Mouse (Mus musculus) heart, postnatal 10 days (tissue): ENCODE data around the gene Rmi1. TPM values are rescaled to one million over a fixed set of nuclear protein-coding genes. Genes with fewer than 3 reads are reported as not detected.
A peak's percentile ranks its signal among the peaks of the same experiment; 100 is the strongest.
"Not testable (repeated sequence)": the region's sequence is repeated elsewhere in the genome, so short reads cannot be mapped to it uniquely, and the experiment has no call there.

Experiments
- DNase-seq, 2 experiments: peaks; one replicate each; pipeline ENCODE4 v3.0.0; 2021
- intact Hi-C: fragments of 180-260 bp; cut with DNase I; formaldehyde crosslinking; loops from one replicate; pipeline ENCODE4 v1.15.1; 2025
- total RNA-seq, 2 experiments: library from RNA; stranded (reverse); gene quantifications; 2 replicates each; pipeline ENCODE4 v1.2.3; 2021

The Rmi1 gene
- 10 to 100 TPM in 1 of 2 experiments, 1 to 10 TPM in 1; 9.9 to 12.9 TPM for total RNA-seq

GRCm38 (mm10) chr13:58402003-58402743, at the start of gene Rmi1:
Gene Rmi1, plus strand, starts transcription at chr13:58402248.
- intact Hi-C loops = loop anchor here (5.0 kb wide), 1 partner anchor 140 kb away; no protein-coding TSS in a partner anchor
- peak; percentile 99 for DNase-seq

DNA sequence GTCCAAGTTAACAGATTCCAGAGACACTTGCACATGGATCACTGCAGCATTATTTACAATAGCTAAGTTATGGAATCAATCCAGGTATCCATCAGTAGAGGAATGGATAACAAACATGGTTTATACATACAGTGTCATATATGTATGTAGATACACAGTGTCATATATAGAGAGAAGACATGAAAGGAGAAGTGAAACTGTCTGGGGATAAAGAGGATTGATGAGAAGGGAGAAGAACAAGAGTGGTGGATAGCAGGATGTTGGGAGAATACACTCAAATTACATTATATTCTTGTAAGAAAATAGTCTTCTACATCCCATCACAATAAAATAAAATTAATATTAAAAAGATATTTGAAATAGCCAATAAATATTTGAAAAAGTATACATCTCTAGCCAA, 49.1 kb upstream of the Rmi1 start:
- DNase-seq = no peak
- intact Hi-C loops = no loop called here

DNA sequence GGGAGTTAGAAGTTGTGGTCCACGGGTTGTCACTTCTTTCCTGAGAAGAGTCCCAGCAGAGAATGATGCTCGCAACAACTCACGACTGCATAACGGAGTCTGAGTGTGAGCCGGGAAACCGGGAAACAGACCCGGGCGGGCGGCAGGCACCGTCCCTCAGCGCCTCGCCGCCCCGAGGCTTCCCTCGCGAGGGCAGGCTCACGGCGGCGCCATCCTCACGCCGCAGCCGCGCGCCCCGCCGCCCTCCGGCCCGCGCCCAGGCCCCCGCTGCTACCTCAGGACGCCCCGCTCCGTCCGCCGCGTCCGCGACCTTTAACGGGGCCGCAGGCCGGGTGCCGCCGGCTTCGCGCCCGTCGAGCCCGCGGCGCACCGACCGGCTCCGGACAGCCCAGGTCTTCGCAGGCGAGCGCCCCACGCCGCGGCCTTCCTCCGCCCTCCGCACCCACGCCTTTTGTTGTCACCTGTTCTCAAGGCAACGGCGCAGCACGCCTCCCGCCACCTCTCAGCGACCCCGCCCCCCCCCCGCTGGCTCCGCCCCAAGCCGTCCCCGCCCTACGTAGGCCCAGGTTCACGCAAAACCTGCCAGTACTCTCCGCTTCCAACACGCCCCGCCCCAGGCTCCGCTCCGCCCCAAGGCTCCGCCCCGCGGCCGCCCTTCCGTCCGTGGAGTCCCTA, 43.3 kb upstream of the Rmi1 start, which contains the start of gene Kif27:
Gene Kif27, minus strand, starts transcription at position 494 of the 675 bp plus-strand sequence.
- intact Hi-C loops = no loop called here

GRCm38 (mm10) chr13:58359304-58359653, 42.8 kb upstream of the Rmi1 start:
- intact Hi-C loops = no loop called here
- no peak for DNase-seq

More for the DNA sequence above, 43.3 kb upstream of the Rmi1 start, which contains the start of gene Kif27:
- DNase-seq = peak; percentile 81 to 82

- intact Hi-C loops = no loop called here
Observed at GRCm38 (mm10) chr13:58364353-58365175, 37.5 kb upstream of the Rmi1 start.

GRCm38 (mm10) chr13:58365179-58365578, 36.9 kb upstream of the Rmi1 start:
- intact Hi-C loops, DNase-seq: not testable (repeated sequence)

More at GRCm38 (mm10) chr13:58364353-58365175, 37.5 kb upstream of the Rmi1 start:
- DNase-seq = no peak

DNA sequence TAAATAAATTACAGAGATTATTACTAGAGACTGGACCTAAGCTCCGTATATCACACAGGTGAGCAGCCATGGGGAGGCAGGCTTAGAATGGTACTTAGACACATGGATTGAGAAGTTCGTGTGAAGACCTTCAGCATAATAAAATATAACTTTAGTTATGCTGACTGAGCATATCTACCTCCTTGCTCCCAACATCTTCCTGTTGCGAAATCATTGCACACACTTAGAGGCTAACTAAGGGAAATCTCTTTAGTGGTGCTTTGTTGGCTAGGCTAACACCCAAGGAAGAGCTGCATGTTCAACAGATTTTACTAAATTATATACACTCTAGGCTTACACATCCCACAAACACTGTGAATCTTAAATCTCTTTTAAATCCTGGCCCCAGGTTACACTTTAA, 35.7 kb upstream of the Rmi1 start:
- intact Hi-C loops = no loop called here
- DNase-seq = no peak

DNA sequence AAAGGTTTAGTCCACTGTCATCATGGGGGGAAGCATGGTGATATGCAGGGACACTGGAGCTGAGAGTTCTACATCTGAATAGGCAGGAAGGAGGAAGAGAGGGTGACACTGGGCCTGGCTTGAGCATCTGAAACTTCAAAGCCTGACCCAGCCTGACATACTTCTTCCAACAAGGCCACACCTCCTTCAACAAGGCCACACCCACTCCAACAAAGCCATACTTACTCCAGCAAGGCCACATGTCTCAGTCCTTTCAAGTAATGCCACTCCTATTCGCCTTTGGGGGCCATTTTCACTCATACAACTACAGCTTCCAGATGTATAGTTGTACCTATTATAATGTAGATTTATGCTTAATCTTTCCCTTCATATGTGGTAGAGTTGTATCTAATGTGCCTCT, 34.4 kb upstream of the Rmi1 start:
- DNase-seq = no peak
- intact Hi-C loops = no loop called here

DNA sequence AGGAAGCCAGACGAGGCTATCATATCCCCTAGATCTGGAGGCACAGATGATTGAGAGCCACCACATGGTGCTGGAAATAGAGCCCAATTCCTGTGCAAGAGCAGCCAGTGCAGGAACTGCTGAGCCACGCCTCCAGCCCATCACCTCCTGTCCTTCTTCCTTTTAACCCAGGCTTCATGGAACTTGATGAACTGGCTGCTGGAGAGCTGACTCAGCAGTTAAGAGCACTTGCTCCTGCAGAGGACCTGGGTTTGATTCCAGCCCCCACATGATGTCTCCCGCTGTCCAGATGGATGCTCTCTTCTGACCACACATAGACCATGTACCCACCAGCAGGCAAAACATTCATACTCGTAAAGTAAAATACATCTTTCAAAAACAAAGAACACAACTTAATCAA, 33.2 kb upstream of the Rmi1 start:
- DNase-seq = no peak
- intact Hi-C loops = no loop called here

- DNase-seq = no peak
- intact Hi-C loops = no loop called here
Observed at GRCm38 (mm10) chr13:58372278-58373152, 29.5 kb upstream of the Rmi1 start.

DNA sequence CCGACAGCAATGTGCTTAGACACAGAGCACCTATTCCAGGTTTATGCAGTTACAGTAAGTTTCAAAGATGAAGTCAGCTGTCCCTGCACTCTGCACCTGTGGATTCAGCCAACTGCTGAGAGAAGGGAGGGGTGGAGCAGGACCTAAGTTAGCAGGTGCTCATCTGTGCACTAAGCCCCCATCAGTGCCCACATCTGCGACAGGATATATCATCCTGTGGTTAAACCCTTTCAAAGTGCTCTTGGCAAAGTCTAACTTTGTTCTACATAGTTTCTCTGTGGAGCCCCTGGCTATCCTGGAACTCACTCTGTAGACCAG, 28.9 kb upstream of the Rmi1 start:
- intact Hi-C loops = no loop called here
- no peak for DNase-seq

DNA sequence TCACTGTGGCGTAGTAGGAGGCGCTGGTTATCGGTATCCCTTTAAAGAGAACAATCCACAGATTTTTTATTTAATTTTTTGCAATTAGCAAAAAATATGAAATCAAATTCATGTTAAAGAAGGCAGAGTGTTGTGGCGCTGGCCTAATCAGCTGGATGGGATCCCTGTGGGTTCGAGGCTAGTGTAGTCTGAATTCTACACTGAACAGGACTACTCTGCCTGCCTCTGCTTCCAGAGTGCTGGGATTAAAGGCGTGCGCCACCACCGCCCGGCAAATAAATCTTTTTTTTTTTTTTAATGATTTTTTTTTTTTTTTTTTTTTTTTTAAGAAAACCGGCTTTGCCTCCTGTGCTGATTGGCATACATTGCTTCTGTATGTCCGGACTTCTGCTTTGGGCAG, 17.7 kb upstream of the Rmi1 start:
- intact Hi-C loops = loop anchor here (1.0 to 2.0 kb wide), 2 partner anchors 16 to 95 kb away; no protein-coding TSS in a partner anchor
- no peak for DNase-seq

GRCm38 (mm10) chr13:58384779-58385546, 17.1 kb upstream of the Rmi1 start, which contains the start of gene 2210016F16Rik:
Gene 2210016F16Rik, minus strand, starts transcription at chr13:58385225.
- peak; percentile 71 to 82 for DNase-seq
- intact Hi-C loops = loop anchor here (1.0 to 5.0 kb wide), 5 partner anchors 16 to 373 kb away; partner anchors contain the start of gene Idnk

DNA sequence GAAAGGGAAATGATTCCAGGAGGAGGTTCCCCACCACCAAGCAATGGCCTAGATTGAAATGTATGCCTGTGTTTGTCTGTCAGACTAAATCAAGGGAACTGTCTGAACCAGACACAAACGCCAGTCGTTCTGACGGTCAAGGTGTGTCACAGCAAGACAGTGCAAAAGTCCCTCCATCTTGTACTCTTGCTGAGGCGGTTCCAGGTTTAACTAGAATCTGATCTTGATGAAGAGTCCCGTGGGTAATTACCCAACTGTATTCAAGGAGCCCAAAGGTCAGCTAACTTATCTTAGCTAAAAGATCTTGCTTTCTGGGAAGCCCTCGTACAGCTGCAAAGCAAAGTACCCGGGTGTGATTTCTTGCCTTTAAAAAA, 16.5 kb upstream of the Rmi1 start:
- intact Hi-C loops = loop anchor here (2.0 to 5.0 kb wide), 4 partner anchors 15 to 373 kb away; partner anchors contain the start of gene Idnk
- DNase-seq = no peak

- intact Hi-C loops = loop anchor here (1.0 to 5.0 kb wide), 4 partner anchors 100 to 376 kb away; partner anchors contain the start of gene Idnk
- peak; percentile 70 to 80 for DNase-seq
Observed at GRCm38 (mm10) chr13:58387948-58388347, 14.1 kb upstream of the Rmi1 start.

DNA sequence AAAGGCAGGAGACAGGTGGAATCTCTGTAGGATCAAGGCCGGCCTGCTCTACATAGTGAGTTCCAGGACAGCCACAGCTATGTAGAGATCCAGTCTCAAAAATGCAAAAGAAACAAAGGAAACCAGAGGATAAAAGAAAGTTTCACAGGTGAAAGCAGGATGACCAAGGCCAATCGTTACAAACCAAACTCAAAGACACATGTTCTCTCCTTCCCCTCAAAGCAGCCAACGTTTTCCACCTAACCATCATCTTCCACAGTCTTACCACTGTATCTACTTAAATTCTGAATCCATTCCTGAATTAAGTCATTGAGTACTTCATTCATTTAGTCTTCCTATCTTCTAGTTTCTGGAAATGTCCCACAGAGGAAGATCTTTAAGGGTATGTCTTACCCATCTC, 13.7 kb upstream of the Rmi1 start:
- no peak for DNase-seq
- intact Hi-C loops = loop anchor here (1.0 to 5.0 kb wide), 4 partner anchors 100 to 376 kb away; partner anchors contain the start of gene Idnk

DNA sequence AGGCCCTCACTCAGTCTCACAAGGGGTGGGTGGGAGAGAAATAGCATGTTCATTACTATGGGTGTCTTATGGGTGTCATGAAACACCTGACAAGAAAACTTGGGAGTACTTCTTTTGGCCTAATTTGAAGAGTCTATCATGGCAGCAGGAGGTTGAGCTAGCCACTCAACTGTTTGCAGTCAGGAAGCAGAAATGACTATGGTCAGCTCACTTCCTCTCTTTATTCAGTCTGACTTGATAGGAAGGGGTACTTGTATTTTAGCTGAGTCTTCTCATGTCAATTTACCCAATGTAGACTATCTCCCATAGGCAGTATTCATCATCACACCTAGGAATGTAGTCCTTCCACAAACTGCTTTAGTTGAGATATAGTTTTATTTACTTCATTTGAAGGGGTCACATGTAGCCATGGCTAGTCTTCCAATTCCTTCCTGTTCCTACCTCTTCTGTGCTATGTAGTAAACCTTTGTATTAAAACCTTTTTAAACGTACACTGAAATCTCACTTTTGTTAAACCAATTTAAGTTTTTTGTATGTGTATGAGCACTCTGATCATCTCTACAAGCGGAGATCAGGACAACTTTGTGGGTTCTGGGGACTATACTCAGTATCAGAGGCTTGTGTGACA, 12.6 kb upstream of the Rmi1 start:
- intact Hi-C loops = loop anchor here (5.0 kb wide), 3 partner anchors 153 to 377 kb away; partner anchors contain the start of gene Idnk
- no peak for DNase-seq

DNA sequence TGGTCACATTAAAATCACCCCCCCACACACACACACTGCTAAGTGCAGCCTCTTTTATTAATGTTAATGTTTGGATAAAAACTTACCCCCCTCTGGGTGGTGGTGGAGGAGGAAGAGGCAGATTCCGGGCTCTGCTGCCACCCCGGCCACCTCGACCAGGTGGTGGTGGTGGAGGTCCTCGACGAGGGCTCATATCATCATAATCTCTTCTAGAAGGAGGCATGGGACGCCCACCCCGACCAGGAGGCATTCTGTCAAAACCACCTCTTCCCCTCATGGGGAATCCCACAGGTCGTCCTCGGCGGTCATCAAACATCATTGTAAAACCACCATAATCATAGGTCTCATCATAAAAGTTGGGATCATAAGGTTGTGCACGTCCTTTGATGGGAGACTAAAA, 7.7 kb upstream of the Rmi1 start:
- DNase-seq = not testable (repeated sequence)
- intact Hi-C loops = loop anchor here (10.0 kb wide), 1 partner anchor 210 kb away; no protein-coding TSS in a partner anchor
